Mouse (Mus musculus) left cerebral cortex, adult 2 months (tissue): Measurements from ENCODE around the gene Syce1l. TPM values are rescaled to one million over a fixed set of nuclear protein-coding genes. Genes with fewer than 3 reads are reported as not detected.

ENCODE experiments used
- DNase-seq, 2 experiments: peaks; one replicate each; pipeline ENCODE4 v3.0.0; 2021 to 2022; ENCODE audit warnings: low spot score in 2 of 2, mixed read lengths in 1 of 2; ENCODE audit errors: extremely low spot score in 1 of 2
- H3K27ac ChIP-seq: fragments of 200-600 bp; 2 replicates; pipeline ENCODE4 v1.8.1; 2022
- H3K4me3 ChIP-seq: fragments of 200-600 bp; 2 replicates; pipeline ENCODE4 v1.8.1; 2022
- CTCF ChIP-seq: fragments of 200-600 bp; IDR thresholded peaks from 2 replicates; pipeline ENCODE4 v1.8.1; 2022; ENCODE audit warnings: antibody characterized with exemption, mild to moderate bottlenecking, moderate library complexity
- intact Hi-C: fragments of 180-260 bp; cut with DNase I; formaldehyde crosslinking; loops from one replicate; pipeline ENCODE4 v1.15.1; 2025
- total RNA-seq, 2 experiments: library from RNA; stranded (reverse); gene quantifications; 2 replicates each; pipeline ENCODE4 v1.2.3; 2021

Syce1l gene
- total RNA-seq, 2 experiments from 2014 or later, result 1.0 TPM; not detected in 1

DNA sequence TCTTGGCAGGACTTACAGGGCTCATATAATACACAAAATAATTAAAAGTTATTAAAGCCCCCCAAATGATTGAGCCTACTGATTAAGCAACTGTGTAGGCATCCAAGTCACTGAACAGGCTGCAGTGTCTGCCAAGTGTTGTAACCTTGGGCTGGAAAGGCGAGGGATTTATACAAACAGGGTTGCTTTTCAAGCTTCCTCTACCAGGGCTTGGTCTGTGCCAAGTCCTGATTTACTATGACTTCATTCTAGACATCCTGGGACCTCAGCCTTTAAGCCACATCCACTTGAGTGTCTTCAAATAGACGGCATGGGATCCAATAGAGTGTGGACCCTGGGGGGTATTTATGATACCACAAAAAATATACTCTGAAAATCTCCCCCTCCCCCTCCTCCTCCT is 32.3 kb downstream of the Syce1l start:
- DNase-seq, result no peak
- intact Hi-C loops, result no loop called here
- TF ChIP-seq CTCF, result no peak
- H3K27ac ChIP-seq, result no peak overlapping the region
- H3K4me3 ChIP-seq, result no peak overlapping the region

DNA sequence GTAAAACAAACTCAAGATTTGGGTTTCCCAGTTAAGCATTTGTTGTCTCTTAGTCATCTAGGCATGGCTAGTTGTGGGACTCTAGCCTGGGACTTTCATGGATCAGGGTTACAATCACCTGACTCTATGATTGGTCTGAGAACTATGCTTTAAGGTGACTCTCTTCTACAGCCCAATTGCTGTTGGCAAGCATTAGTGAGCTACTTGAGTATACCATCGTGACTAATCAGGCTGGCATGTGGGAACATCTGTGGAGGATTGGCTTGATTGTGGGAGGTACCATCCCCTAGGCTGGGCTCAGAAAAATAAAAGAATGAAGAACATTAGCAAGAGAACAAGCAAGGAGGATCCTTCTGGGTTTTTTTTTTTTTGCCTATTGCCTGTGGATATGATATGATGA is 33.8 kb downstream of the Syce1l start:
- no peak overlapping the region for H3K4me3 ChIP-seq
- intact Hi-C loops, result no loop called here
- no peak for TF ChIP-seq CTCF
- H3K27ac ChIP-seq, result no peak overlapping the region
- no peak for DNase-seq

GRCm38 (mm10) chr8:113679361-113679760 is 36.3 kb downstream of the Syce1l start:
- Histone ChIP-seq H3K4me3 (no peak overlapping the region), H3K27ac (no peak overlapping the region)
- TF ChIP-seq CTCF, result no peak
- DNase-seq, result no peak
- intact Hi-C loops, result no loop called here

GRCm38 (mm10) chr8:113687889-113688542 is 45.0 kb downstream of the Syce1l start:
- no peak for DNase-seq
- intact Hi-C loops, result no loop called here
- TF ChIP-seq CTCF, result no peak
- no peak overlapping the region for H3K4me3 ChIP-seq
- no peak overlapping the region for H3K27ac ChIP-seq

- DNase-seq, result no peak
- Histone ChIP-seq H3K4me3 (no peak overlapping the region), H3K27ac (no peak overlapping the region)
- no peak for TF ChIP-seq CTCF
- intact Hi-C loops, result no loop called here
Measured at GRCm38 (mm10) chr8:113688543-113688915, 45.5 kb downstream of the Syce1l start.

GRCm38 (mm10) chr8:113691622-113692343 is 48.8 kb downstream of the Syce1l start:
- intact Hi-C loops, result no loop called here
- no peak for DNase-seq
- no peak for TF ChIP-seq CTCF
- no peak overlapping the region for H3K4me3 ChIP-seq
- no peak overlapping the region for H3K27ac ChIP-seq

DNA sequence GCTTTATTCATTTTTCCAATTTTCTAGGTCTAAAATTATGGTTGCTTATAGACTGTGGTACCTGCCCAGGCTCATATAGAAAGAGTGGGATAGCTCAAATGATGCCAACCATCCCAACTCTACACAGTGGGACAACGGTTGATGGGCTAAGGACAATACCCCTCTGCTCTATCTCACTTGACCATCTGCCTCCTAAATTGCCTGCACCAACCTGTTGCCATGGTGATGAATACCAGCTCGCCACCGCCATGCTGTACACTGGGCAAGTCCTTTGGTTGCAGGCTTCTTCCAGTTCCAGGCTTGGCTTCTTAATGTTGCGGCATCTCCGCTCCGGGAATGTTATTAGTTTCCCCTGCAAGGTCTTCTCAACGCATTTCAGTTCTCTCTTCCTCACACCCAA is 62.0 kb downstream of the Syce1l start:
- TF ChIP-seq CTCF, result no peak
- DNase-seq, result no peak
- intact Hi-C loops, result no loop called here
- no peak overlapping the region for H3K4me3 ChIP-seq
- no peak overlapping the region for H3K27ac ChIP-seq

Other genes starting within 250 kb of the Syce1l start
- gene Mon1b, start 7.6 kb upstream of the Syce1l start, total RNA-seq, result 10 to 100 TPM; 24.5 TPM
- gene Adamts18, start 205.5 kb downstream of the Syce1l start, total RNA-seq, result 1 to 10 TPM; 1.9 to 2.6 TPM